Mouse (Mus musculus): ENCODE data around the gene Etfbkmt.
"Not testable (repeated sequence)": the region's sequence is repeated elsewhere in the genome, so short reads cannot be mapped to it uniquely, and the experiment has no call there.

Etfbkmt gene

GRCm38 (mm10) chr6:149188041-149188924 lies 48.6 kb downstream of the Etfbkmt start, which contains the start of gene Amn1:
Gene Amn1 (minus strand): TSS chr6:149188712.
- DNase-seq: peak; percentile 92

- DNase-seq: no peak
Measured at GRCm38 (mm10) chr6:149188925-149189257, 49.2 kb downstream of the Etfbkmt start.

- DNase-seq: peak; percentile 16
Measured at GRCm38 (mm10) chr6:149189340-149189922, 49.8 kb downstream of the Etfbkmt start.

- DNase-seq: not testable (repeated sequence)
Measured at GRCm38 (mm10) chr6:149191951-149192350, 52.3 kb downstream of the Etfbkmt start.

GRCm38 (mm10) chr6:149193276-149193905 lies 53.7 kb downstream of the Etfbkmt start:
- no peak for DNase-seq

GRCm38 (mm10) chr6:149197116-149197515 lies 57.5 kb downstream of the Etfbkmt start:
- DNase-seq: no peak

GRCm38 (mm10) chr6:149198572-149198971 lies 58.9 kb downstream of the Etfbkmt start:
- DNase-seq: no peak
